Mouse (Mus musculus) cerebellum, adult (tissue): ENCODE results near the gene Gucy2f.
"Not testable (repeated sequence)": the region's sequence is repeated elsewhere in the genome, so short reads cannot be mapped to it uniquely, and the experiment has no call there.

Source experiments
- ATAC-seq: cut with Nextera tagmentation; 2 replicates; pipeline ENCODE4 v1.9.2; 2017; ENCODE audit warnings: mild to moderate bottlenecking, moderate library complexity, mixed read lengths; ENCODE audit not compliant: insufficient number of reproducible peaks, low FRiP score, low TSS enrichment

The Gucy2f gene

GRCm38 (mm10) chrX:142196831-142197230, at the start of gene Gucy2f:
Gene Gucy2f, minus strand, starts transcription at chrX:142196931.
- ATAC-seq, result no peak

DNA sequence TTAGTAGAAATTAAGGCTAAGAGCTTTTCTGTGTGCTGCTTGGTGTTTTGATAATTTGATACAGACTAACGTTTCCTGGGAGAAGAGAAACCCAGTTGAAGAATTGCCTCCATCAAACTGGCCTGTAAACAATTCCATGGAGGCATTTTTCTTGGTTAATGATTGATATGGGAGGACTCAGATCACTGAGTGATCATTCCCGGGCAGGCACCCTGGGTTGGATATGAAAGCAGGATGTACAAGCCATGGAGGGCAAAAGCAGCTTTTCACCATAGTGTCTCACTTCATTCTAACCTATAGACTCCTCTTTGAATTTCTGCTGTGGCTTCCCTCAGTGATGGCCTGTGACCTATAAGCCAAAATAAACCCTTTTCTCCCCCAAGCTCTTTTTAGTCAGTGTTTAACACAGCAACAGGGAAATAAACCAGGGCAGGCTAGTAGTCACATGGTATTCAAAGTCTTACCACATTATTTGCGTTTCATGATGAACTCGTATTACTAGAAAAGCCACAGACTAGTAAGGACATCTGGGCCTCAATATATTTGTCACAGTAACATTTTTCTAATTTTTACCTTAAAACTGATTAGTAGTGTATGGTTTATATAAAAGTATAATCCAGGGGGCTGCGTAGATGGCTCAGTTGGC, 49.1 kb upstream of the Gucy2f start:
- no peak for ATAC-seq

DNA sequence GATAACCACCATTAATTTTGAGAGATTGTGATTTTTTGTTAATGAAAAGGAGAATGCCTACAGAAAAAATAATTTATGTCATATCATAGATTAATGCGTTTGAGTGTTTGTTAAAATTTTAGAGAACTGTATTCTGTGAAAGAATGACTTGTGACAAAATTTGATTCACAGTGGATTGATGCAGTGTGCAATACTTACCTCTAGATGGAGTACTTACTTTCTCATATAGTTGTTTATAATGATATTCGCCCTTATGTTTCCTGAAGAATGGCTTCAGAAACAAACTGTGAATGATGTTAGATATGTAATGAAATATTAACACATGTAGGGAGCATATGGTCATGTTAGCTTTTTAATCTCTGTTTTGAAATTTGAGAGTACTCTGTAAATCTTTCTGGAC, 40.4 kb upstream of the Gucy2f start:
- ATAC-seq, result no peak

DNA sequence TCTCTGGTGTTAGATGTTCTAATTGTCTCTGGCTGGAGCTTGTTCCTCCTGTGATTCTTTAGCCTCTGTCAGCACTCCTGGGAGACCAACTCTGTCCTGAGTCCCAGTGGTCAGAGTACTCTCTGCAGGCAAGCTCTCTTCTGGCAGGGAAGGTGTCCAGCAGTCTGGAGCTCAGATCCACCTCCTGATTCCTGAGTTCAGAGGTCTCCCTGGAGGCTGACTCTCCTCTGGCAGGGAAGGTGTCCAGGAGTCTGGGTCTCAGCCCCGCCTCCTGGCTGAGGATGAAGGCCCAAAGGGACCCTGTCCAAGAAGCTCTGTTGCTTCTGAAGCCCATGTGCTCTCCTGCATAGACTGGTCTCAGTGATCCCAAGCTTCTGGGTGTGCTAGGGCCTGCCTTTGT, 39.4 kb upstream of the Gucy2f start:
- not testable (repeated sequence) for ATAC-seq

DNA sequence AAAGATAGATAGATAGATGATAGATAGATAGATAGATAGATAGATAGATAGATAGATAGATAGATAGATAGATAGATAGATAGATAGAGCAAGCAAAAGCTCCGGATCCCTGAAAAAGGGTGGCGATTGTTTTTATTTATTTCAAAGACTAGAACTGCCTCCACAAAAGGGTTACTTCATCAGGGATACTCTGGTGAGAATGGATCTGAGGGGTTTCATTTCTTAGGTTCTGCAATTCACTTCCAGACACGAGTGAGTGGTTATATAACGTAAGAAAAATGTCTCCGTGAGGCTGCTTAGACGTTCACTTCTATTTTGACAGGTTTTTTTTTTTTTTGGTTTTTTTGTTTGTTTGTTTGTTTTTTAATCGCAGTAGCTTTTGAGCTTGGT, 32.0 kb upstream of the Gucy2f start:
- 0 out of 2 replicates have a peak, but pooled peaks have one; percentile 8 for ATAC-seq

- peak; percentile 99 for ATAC-seq
Measured at GRCm38 (mm10) chrX:142228055-142228768, 31.5 kb upstream of the Gucy2f start.

GRCm38 (mm10) chrX:142227398-142228054, 30.8 kb upstream of the Gucy2f start:
- peak; percentile 49; the same call in 1 of the 2 replicates for ATAC-seq

- ATAC-seq, result no peak
Measured at GRCm38 (mm10) chrX:142226542-142226941, 29.8 kb upstream of the Gucy2f start, which contains the start of gene Nxt2. Gene Nxt2, plus strand, starts transcription at chrX:142226770.

DNA sequence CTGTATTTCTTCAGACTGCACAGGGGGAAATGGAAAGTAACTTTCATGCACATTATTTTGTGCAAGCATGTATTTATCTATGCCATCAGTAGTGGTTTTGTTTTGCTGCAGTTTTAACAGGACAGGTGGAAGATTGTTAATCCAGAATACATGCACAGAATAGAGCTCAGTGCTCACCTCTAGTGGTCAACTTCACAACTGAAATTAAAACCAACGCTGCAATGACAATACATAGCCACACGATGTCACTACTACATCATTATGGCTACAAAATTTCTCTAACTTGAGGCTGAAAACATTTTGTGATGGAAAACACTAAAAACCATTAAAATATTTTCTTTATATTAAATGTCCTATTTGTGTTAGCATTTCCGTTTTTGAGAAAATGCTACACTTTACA, 3.6 kb upstream of the Gucy2f start:
- no peak for ATAC-seq

DNA sequence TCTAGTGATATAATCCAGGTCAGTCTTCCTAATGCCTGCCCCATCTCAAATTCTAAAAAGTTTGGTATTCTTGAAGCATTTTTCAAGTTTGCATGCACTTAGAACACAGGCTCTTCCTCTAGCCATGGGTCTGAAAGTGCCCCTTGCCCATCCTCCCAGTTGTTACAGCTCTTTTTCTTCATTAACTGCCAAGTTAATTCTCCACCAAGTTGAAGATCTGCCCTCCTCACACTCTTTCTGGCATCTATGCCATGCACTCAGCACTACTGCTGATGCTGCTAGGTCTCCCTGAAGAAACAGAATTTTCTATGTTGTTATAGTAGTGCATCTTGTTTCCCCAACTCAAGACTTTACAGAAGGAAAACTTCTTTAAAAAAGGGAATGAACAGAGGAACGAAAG, 1.2 kb downstream of the Gucy2f start:
- no peak for ATAC-seq

DNA sequence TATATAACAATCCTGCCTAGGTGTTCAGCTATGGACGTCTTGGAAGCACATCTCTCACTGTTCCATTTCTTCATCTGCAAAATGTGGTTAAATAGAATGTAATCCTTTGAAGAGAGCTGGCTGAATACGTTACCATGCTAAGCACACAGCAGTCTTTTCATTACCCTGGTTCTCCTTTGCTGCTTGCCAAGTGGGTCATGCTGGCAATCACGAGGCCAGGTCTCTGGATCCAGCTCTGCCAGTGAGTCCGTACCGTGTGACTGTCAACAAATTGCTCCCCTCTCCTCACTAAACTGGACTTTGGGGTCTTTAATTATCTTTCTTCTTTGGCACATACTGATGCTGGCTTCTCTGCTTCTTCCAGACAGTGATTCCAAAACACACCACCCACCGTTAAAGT, 2.3 kb downstream of the Gucy2f start:
- ATAC-seq, result no peak

GRCm38 (mm10) chrX:142190355-142190754, 6.4 kb downstream of the Gucy2f start:
- no peak for ATAC-seq

DNA sequence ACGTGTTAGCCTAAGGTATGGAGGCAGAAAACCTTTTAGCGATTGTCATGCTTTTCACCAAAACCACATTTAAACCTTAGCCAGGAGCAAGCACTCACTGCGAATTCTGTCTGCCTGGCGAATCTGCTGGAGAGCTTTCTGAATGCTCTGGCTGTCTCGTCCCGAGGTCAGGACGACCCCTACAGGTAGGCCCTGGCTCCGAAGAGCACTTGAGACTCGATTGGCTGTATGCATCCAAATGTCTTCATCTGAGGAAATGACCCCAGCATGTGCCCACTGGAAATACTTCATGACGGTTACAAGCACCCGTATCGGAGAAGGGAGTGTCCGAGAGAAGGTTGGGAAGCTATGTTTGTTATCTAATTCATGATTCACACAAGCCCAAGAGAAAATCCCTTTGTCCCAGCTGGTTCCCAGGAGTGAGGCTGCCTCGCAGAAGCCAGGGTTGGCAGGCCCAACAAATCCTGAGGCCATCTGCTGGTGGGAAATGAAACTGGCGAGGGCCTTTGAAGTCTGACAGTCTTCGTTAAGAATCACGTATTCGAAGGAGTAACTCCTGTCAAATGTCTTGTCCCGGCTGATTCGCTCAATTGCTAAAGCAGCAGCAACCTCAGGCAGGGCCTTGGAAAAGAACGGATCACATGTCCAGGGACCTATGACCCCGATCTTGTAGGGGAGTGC, 7.6 kb downstream of the Gucy2f start:
- peak; percentile 76 for ATAC-seq

DNA sequence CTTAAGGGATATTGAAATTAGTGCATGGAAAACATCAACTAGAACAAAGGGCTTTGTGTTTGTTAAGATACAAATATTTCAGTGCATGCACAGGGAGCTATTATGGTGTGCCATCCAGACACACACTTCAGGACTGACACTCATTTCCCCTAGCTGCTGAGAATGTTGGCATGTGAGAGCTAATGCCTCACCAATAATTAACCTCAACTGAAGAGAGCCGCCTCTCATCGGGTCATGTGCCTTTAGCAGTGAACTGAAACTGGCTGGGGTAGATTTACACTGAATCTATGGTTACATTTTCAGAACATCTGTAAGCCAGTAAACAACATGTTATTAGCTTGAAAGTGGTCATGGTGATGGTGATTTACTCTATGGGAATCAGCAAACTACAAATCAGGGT, 14.7 kb downstream of the Gucy2f start:
- ATAC-seq, result no peak

DNA sequence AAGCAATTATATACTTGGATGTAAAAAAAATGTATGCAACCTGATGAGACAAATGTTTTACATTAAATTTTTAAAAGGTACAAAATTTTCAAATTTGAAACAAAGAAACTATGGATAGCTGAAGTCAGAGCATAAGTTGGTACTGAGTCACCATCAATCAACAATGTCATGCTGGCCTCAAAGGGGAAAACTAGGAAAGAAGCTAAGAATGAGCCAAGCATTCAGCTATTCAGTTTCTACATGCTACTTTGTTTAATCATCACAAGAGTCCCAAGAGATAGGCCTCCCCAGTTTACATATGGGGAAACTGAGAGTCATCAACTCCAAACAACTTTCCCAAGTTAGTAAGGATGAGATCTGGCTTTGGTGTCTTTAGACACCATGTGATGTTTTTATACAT, 19.8 kb downstream of the Gucy2f start:
- ATAC-seq, result no peak

GRCm38 (mm10) chrX:142115779-142116178, 81.0 kb downstream of the Gucy2f start:
- ATAC-seq, result no peak

DNA sequence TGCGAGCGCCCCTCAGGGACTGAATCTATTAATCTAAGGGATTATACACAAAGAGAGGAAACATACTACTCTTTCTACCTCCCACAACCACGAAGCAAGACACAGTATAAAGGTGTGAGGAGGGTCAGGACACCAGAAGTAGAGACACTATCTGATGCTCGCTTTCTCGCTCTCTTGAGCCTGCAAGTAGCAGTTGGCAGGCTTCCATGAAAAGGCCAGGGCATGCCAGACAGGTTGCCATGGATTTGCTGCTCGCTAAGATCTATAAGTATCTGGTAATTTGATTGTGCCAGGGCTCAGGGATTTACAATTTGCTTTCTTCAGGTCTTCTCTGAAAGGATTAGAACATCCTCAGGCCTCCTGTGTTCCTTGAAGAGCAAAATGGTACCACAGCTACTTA, 85.5 kb downstream of the Gucy2f start:
- ATAC-seq, result no peak

DNA sequence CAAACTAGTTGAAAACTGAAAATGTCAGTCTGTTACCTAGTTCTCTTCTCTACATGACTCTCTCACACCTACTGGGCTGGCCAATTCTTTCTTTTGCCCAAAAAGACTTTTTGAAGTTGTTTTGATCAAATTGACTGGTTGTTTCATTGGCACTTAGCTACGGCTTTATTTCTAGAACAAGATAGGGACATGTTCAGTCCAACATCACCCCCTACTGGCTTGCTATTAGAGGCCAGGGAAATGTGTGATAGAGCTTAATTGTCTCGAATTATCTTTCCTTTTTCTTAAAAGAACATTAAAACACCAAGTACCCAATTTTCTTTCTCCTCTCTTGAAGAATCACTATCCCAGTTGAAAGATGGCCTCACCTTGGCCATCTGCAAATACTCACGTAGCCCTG, 99.8 kb downstream of the Gucy2f start:
- no peak for ATAC-seq

- ATAC-seq, result no peak
Measured at GRCm38 (mm10) chrX:142095579-142095978, 101.2 kb downstream of the Gucy2f start.

- ATAC-seq, result peak; percentile 52; the same call in 1 of the 2 replicates
Measured at GRCm38 (mm10) chrX:142062585-142062984, 134.1 kb downstream of the Gucy2f start.
